Mouse (Mus musculus) lung, adult 2 months (tissue): Measurements from ENCODE around the gene Ubox5.

Experiments used
- CTCF ChIP-seq: fragments of 200-500 bp; IDR thresholded peaks from 2 replicates; pipeline ENCODE4 v1.5.1; 2011; ENCODE audit warnings: mild to moderate bottlenecking, low read length, control low read depth; ENCODE audit not compliant: insufficient read depth
- POLR2A ChIP-seq: fragments of 200-500 bp; IDR thresholded peaks from 2 replicates; pipeline ENCODE4 v1.6.1; 2011; ENCODE audit warnings: low read depth, mild to moderate bottlenecking, control low read depth, low read length, borderline replicate concordance; ENCODE audit errors: extremely low read depth

DNA sequence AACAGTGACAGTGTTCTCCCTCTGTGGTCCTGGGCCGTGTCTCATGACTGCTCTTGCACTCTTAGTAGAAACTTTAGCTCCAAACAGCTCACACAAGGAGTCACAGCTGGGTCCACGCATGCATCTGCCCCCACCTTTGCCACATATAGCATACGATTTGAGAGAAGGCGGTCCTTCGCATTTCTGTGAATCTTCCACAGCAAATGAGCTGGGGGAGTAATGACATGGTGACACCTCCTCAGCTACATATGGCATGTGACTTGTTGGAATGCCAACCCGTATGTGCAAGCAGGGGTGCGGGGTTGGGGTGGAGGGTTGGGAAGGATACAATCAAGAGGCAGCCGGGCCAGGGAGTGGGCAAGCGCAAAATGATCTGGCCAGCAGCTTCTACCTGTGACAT lies 26.7 kb upstream of the Ubox5 start:
- TF ChIP-seq CTCF = no peak
- no peak for TF ChIP-seq POLR2A
